Mouse (Mus musculus): Measurements from ENCODE around the gene Pfn1.
A peak's percentile ranks its signal among the peaks of the same experiment; 100 is the strongest.

Pfn1 gene

GRCm38 (mm10) chr11:70630129-70630528, 24.3 kb downstream of the Pfn1 start:
- DNase-seq: no peak

GRCm38 (mm10) chr11:70629557-70629956, 24.9 kb downstream of the Pfn1 start:
- DNase-seq: no peak

DNA sequence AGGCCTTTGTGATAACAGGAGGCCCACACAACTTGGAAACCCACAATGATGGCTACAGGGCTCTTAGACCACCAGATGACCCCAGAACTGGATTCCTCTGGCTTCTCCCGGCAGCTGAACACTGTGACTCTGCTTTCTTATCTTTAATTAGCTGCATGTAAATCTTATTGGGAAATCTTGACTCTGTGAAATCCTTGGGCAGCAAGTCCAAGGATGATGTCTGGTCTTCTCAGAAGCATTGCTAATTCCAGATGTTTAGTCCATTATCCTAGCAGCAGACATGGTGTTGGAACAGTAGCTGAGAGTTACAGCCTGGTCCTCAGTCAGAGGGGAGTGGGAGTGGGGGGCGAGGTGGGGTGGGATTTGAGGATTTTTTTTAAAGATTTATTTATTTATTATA, 26.0 kb downstream of the Pfn1 start:
- DNase-seq: no peak

DNA sequence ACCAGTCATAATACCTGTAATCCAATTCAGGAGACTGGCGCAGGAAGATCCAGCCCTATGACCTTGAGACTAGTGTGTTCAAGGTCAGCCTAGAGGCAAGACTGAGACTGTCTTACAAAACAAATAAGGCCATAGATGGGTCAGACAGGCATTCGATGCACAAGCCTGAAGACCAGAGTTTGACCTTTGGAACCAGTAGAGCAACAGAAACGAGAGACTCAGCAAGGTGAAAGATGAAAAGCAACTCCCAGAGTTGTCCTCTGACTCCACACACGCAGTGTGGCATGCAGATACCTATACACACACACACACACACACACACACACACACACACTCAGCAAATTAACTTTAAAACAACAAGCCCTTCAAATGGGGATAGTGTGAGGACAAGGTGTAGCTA, 27.6 kb downstream of the Pfn1 start:
- no peak for DNase-seq

- no peak for DNase-seq
Measured at GRCm38 (mm10) chr11:70625473-70625872, 29.0 kb downstream of the Pfn1 start.

DNA sequence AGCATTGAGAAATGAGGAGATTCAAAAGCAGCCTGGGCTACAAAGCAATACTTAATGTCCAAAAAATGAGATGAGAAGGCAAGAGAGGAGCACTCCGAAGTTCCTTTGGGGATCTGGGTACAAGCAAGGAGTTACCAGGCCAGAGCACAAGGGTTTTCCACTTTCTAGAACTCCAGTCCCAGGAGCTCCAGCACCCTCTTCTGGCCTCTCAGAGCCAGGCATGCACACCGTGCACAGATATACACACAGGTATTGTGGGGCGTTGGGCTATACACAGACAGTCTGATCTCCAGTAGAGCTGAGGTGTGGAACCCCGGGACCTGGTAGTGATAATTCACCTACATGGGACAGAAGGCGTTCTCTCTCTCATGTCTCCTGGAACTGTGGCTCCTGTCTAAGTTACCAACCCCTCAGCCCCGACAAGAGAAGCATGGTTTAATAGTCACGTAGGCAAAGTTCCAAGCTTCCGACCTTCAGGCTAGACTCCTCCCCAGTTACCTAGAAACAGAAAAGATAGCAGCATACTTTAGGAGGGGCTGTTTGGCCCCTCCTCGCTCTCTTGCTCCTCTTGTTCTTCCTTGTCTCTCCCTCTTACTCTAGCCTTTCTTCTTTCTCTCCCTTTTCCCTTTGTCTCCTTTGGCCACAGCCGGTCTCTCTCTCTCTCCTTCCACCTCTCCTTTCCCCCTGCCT, 31.2 kb downstream of the Pfn1 start:
- no peak for DNase-seq

GRCm38 (mm10) chr11:70621972-70622814, 32.3 kb downstream of the Pfn1 start:
- peak; percentile 89 for DNase-seq

DNA sequence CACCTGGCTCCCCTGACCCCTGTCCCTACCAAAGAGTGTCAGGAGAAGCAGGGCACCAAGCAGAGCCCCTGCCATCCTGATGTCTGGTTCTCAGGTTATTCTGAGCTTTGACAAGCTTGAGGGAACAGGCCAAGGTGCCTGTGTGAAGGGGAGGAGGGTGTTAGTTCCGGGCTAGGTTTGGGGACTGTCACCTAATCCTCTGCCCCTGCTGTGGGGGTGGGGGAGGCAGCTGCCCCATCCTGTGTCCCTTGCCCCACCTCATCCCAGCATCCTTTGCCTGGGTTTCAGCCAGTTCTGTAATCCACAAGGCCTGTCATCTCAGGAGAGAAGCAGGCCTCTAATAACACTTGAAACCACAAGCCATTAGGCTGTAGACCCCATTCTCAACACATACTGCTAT, 35.3 kb downstream of the Pfn1 start, which contains the start of gene Chrne:
Gene Chrne, minus strand, starts transcription at position 116 of the 400 bp plus-strand sequence.
- no peak for DNase-seq

GRCm38 (mm10) chr11:70615516-70616093, 38.8 kb downstream of the Pfn1 start, which contains the start of gene 4930544D05Rik:
Gene 4930544D05Rik, plus strand, starts transcription at chr11:70615848.
- peak; percentile 88 for DNase-seq

- DNase-seq: peak; percentile 99
Measured at GRCm38 (mm10) chr11:70615074-70615473, 39.4 kb downstream of the Pfn1 start.

DNA sequence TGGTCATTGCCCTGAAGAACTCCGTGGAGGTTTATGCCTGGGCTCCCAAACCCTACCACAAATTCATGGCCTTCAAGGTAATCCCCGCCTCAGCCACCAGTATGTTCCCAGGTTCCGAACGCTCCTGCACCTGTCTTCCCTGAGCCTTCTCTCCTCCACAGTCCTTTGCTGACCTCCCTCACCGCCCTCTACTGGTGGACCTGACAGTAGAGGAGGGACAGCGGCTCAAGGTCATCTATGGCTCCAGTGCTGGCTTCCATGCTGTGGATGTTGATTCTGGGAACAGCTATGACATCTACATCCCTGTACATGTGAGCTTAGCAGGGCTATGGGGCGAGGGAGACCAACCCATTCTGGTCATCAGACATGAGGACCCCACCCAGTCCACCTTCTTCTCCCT, 41.9 kb downstream of the Pfn1 start:
- DNase-seq: no peak

- no peak for DNase-seq
Measured at GRCm38 (mm10) chr11:70610752-70611151, 43.7 kb downstream of the Pfn1 start.

DNA sequence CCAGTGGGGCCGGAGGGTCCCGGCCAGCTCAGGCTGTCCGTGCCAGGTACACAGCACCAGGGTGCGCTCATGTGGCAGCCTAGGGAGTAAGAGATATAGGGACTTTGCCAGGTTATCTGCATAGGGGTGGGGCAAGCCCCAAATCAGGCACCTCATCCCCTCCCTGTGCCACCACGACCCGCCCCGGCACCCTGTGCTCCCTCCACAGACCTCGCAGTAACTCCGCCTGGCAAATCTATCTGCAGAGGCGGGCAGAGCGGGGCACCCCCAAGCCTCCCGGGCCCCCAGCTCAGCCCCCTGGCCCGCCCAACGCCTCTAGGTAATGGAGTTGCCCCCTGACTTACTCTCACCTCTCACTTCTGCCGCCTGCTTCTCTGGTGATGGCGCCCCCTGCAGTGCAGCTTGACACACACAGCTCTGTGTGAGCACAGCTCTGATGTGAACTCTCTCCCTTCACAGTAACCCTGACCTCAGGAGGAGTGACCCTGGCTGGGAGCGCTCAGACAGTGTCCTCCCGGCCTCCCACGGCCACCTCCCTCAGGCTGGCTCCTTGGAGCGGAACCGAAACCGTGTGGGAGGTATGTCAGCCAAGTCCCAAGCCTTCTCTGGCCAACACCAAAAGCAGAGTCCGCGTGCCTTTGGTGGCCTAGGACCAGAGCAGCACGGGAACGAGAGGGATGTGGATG, 45.9 kb downstream of the Pfn1 start:
- peak; percentile 92 for DNase-seq

DNA sequence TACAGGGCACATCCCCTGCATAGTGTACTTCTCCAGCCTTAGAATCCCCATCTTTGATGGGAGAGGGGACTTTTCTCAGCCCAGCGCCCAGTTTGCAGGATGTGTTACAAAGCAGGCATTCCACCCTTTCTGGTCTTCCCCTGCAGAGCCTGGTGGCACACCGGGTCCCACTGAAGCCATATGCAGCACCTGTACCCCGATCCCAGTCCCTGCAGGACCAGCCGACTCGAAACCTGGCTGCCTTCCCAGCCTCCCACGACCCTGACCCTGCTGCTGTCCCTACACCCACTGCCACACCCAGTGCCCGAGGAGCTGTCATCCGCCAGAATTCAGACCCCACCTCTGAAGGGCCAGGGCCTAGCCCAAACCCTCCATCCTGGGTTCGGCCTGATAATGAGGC, 46.8 kb downstream of the Pfn1 start:
- peak; percentile 90 for DNase-seq

DNA sequence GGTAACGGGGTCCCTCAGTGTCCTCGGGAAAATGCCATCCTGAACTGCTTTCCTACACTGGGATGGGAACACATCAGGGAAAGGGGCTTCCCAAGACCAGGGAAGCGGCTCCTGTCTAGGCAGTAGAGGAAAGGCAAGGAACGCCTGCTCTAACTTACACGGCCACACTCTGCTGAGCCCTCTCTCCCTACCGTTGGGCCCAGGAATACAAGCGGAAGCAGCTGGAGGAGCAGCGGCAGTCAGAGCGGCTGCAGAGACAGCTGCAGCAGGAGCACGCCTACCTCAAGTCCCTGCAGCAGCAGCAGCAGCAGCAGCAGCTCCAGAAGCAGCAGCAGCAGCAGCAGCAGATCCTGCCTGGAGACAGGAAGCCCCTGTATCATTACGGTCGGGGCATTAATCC, 47.7 kb downstream of the Pfn1 start:
- DNase-seq: no peak

GRCm38 (mm10) chr11:70605024-70605566, 49.3 kb downstream of the Pfn1 start:
- DNase-seq: peak; percentile 95
